Mouse (Mus musculus): Measurements from ENCODE around the gene Drc3.
A peak's percentile ranks its signal among the peaks of the same experiment; 100 is the strongest.
"Not testable (repeated sequence)": the region's sequence is repeated elsewhere in the genome, so short reads cannot be mapped to it uniquely, and the experiment has no call there.

Gene Drc3

GRCm38 (mm10) chr11:60397172-60397571, 44.0 kb downstream of the Drc3 start:
- DNase-seq: no peak

- DNase-seq: no peak
Observed at GRCm38 (mm10) chr11:60406606-60407005, 53.5 kb downstream of the Drc3 start.

GRCm38 (mm10) chr11:60412173-60412572, 59.0 kb downstream of the Drc3 start:
- peak in 1 of 2 experiments; percentile 88 for DNase-seq

- no peak for DNase-seq
Observed at GRCm38 (mm10) chr11:60412921-60413320, 59.8 kb downstream of the Drc3 start.

- peak in 1 of 2 experiments; percentile 42 for DNase-seq
Observed at GRCm38 (mm10) chr11:60416590-60416962, 63.4 kb downstream of the Drc3 start.

GRCm38 (mm10) chr11:60416963-60417716, 64.0 kb downstream of the Drc3 start, which contains the start of gene Gid4:
Gene Gid4 (plus strand): TSS chr11:60417145.
- peak; percentile 99 for DNase-seq

- peak in 1 of 2 experiments; percentile 69 for DNase-seq
Observed at GRCm38 (mm10) chr11:60417717-60418472, 64.8 kb downstream of the Drc3 start, which contains the start of gene Atpaf2. Gene Atpaf2 (minus strand): TSS chr11:60418457.

GRCm38 (mm10) chr11:60418473-60418803, 65.3 kb downstream of the Drc3 start:
- DNase-seq: peak in 1 of 2 experiments; percentile 47

- no peak for DNase-seq
Observed at GRCm38 (mm10) chr11:60422046-60422668, 69.0 kb downstream of the Drc3 start.

GRCm38 (mm10) chr11:60423006-60423405, 69.9 kb downstream of the Drc3 start:
- peak in 1 of 2 experiments; percentile 8 for DNase-seq

- no peak for DNase-seq
Observed at GRCm38 (mm10) chr11:60426417-60426816, 73.3 kb downstream of the Drc3 start.

GRCm38 (mm10) chr11:60427628-60428027, 74.5 kb downstream of the Drc3 start:
- DNase-seq: no peak

- no peak for DNase-seq
Observed at GRCm38 (mm10) chr11:60433501-60433900, 80.4 kb downstream of the Drc3 start.

GRCm38 (mm10) chr11:60435133-60435532, 82.0 kb downstream of the Drc3 start:
- DNase-seq: no peak

GRCm38 (mm10) chr11:60436618-60437017, 83.5 kb downstream of the Drc3 start:
- no peak for DNase-seq

- DNase-seq: not testable (repeated sequence)
Observed at GRCm38 (mm10) chr11:60439621-60440020, 86.5 kb downstream of the Drc3 start.

- DNase-seq: no peak
Observed at GRCm38 (mm10) chr11:60440176-60440575, 87.0 kb downstream of the Drc3 start.

- no peak for DNase-seq
Observed at GRCm38 (mm10) chr11:60442896-60443295, 89.8 kb downstream of the Drc3 start.
